15 mouse cellular contexts compared by ENCODE assay signal in the genomic region with DNA sequence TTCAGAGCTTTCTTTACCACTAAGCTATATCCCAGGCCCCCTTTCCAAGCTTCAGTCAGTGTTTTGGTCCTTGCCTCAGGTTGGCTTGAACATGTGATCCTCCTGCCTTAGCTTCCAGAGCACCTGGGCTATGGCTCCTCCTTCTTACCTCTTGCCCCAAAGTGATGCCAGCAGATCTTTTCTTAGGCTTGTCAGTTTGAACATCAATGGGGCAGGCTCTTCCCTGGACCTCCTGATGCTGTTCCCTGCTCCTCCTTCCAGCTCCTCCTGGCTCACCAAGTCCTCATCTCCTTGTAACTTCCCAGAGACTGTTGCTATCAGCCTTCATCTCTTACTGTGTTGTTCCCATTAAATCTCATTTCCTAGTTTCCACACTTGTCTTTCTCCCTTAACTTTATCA.
"Had no signal": no experiment of that assay in that cellular context is flagged by ENCODE, and none has a peak within 500 bp of the region (broad histone marks: within the 10 kb centered on the region; RNA-seq: fewer than 3 reads in every experiment).

No protein-coding gene starts in this region.

- H3K9ac ChIP-seq: neural tube, embryonic 13.5 days; neural tube, embryonic 15.5 days; stomach, embryonic 15.5 days had no signal

- H3K36me3 ChIP-seq: neural tube, embryonic 13.5 days; neural tube, embryonic 15.5 days; stomach, embryonic 15.5 days had no signal

- H3K9me3 ChIP-seq: neural tube, embryonic 13.5 days; neural tube, embryonic 15.5 days; stomach, embryonic 15.5 days had no signal

- H3K27ac ChIP-seq: neural tube, embryonic 15.5 days; stomach, embryonic 15.5 days; stomach, postnatal 0 days had no signal

- H3K27me3 ChIP-seq: neural tube, embryonic 13.5 days; neural tube, embryonic 15.5 days; stomach, embryonic 15.5 days had no signal

- H3K4me2 ChIP-seq: neural tube, embryonic 13.5 days; neural tube, embryonic 15.5 days; stomach, embryonic 15.5 days had no signal

- H3K4me3 ChIP-seq: neural tube, embryonic 13.5 days; neural tube, embryonic 15.5 days; stomach, embryonic 15.5 days had no signal

- DNase-seq: right cerebral cortex, adult 18-20 months; right cerebral cortex, postnatal 14 days; right cerebral cortex, postnatal 25 days; right cerebral cortex, postnatal 4 days; spleen, adult 18-20 months; thymus, adult 18-20 months; thymus, adult 2 months; thymus, postnatal 14 days; thymus, postnatal 25 days; thymus, postnatal 36 days; thymus, postnatal 4 days had no signal
